Mouse (Mus musculus): ENCODE data around the gene Thrsp. TPM values are rescaled to one million over a fixed set of nuclear protein-coding genes. Genes with fewer than 3 reads are reported as not detected.
"Not testable (repeated sequence)": the region's sequence is repeated elsewhere in the genome, so short reads cannot be mapped to it uniquely, and the experiment has no call there.

Thrsp gene
- 0.37 and 0.65 TPM in 2 replicates for polyA plus RNA-seq (2016; fragmentation: Nextera tagmentation; extraction: Ambion mirVana)

DNA sequence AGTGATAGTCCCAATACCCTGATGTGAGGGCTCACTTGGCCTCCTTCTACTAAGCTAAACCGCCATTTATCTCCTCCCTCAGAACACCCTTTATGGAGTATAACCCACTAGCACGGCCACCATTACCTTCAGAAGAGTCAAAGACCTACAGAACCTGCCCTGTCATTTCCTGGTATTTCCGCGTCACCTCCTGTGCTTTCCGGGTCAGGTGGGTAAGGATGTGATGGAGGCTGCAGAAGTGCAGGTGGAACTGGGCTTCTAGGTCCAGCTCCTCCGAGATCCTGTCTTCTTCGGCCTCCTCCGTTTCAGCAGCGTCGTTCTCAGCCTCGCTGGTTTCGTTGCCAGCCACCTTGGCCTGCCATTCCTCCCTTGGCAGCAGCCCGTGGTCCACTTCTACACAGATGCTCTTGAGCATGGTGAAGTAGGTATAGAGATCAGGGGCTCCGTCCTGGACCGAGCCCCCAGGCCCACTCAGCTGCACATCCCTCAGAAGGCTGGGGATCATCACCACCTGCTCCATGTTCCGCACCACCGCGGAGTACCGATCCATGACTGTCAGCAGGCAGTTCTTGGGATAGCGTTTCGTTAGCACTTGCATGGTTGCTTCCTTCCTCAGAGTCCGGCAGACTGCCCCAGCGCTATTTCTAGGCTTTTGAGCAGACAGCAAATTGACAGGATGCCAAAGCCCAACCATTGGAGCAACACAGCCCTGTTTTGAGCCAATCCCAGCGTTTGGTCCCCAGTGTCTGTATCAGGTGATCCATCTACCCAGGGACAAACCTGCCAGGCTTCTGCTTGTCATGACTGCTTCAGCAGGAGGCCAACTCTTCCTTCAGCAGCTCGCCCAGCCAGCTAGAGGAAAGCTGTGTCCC is at the start of gene Thrsp:
TSS of gene Thrsp (minus strand) at position 825 of the 872 bp plus-strand sequence.
- WGBS: 80% methylated on average over 25 of the region's 25 CpGs
- Histone ChIP-seq H3K4me2 (replicated peaks) (no peak within 1 kb of the TSS), H3K27me3 (no peaks in the 10 kb centered on the region), H3K4me3 (no peak within 1 kb of the TSS), H3K27ac (replicated peaks) (no peak within 1 kb of the TSS), H3K36me3 (no peaks in the 10 kb centered on the region), H3K9me3 (no peaks in the 10 kb centered on the region), H3K9ac (replicated peaks) (no peak within 1 kb of the TSS), H3K4me1 (no peaks in the 10 kb centered on the region)
- ATAC-seq (ENCODE audit: low FRiP score, low read depth): no peak

GRCm38 (mm10) chr7:97455577-97455976 is 38.0 kb upstream of the Thrsp start:
- 89% methylated on average over 3 of the region's 3 CpGs for WGBS
- no peak overlapping the region for H3K27ac ChIP-seq (replicated peaks)
- no peak overlapping the region for H3K4me2 ChIP-seq (replicated peaks)
- ATAC-seq (ENCODE audit: low FRiP score, low read depth): no peak
- H3K27me3 ChIP-seq: peaks cover 10% of the 10 kb centered on the region; the same call in 1 of the 2 replicates
- no peaks in the 10 kb centered on the region for H3K9me3 ChIP-seq
- no peaks in the 10 kb centered on the region for H3K36me3 ChIP-seq
- no peak overlapping the region for H3K4me3 ChIP-seq
- H3K9ac ChIP-seq (replicated peaks): no peak overlapping the region
- peaks cover 11% of the 10 kb centered on the region; the same call in 1 of the 2 replicates for H3K4me1 ChIP-seq

DNA sequence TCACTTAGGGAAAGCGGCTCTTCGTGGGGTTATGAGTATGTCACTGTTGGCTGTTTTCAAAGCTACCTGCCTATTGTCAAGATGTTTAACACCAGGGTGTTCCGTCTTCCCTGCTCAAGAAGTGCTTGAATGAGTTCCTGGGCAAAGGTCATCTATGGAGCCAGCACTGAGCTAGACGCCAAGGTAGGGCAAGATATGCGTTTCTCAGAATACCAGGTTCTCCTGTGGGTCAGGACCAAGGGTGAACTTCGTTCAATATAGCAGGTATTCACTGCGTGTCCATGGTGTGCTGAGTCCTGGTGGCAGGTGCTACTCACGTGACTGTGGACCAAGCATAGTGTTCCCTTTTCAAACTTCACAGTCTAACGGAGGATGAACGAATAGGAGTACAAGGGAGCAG is 37.3 kb upstream of the Thrsp start:
- Histone ChIP-seq H3K4me2 (replicated peaks) (no peak overlapping the region), H3K27me3 (peaks cover 10% of the 10 kb centered on the region; the same call in 1 of the 2 replicates), H3K27ac (replicated peaks) (no peak overlapping the region), H3K9me3 (no peaks in the 10 kb centered on the region), H3K9ac (replicated peaks) (no peak overlapping the region), H3K4me3 (no peak overlapping the region), H3K4me1 (peaks cover 11% of the 10 kb centered on the region; the same call in 1 of the 2 replicates), H3K36me3 (no peaks in the 10 kb centered on the region)
- 95% methylated on average over 10 of the region's 10 CpGs for WGBS
- no peak for ATAC-seq (ENCODE audit: low FRiP score, low read depth)

DNA sequence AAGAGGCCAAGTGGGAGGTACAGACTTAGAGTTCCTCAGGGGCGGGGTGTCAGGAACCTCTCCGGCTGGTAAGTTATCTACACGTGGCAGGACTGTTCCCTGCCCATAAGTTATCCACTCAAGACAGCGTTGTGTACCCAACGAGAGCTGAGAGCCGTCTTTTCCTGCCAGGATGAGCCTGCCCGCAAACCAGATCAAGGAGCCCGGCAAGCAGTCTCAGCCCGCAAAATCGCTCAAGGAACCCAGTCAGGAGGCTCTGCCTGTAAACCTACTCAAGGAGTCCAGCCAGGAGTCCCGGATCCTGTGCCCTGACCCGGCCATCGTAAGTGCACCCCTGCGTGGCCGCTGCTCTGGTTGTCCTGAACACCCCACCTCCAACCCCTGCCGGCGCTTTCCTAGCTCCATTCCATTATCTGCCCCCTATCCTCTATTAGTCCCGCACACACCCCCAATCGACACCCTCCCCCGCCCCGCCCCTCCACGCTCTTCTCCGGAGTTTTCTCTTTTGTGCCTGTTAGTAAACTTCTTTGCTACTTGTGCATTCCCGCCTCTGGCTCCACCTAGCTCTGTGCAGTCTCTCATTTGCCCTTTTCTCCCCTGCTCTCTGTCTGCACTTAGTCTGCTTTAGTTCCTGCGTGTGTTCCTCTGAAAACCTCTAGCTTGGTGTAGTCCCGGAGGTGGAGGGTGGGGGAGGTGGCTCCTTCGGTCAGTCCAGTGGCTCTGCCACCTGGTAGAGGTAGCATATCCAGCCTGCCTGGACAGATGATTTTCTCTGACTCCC is 35.8 kb upstream of the Thrsp start:
- Histone ChIP-seq H3K36me3 (no peaks in the 10 kb centered on the region), H3K4me3 (peak overlapping the region; percentile 35), H3K9ac (replicated peaks) (peak overlapping the region; percentile 29), H3K27me3 (peaks cover 10% of the 10 kb centered on the region; the same call in 1 of the 2 replicates), H3K4me2 (replicated peaks) (peak overlapping the region; percentile 59), H3K9me3 (no peaks in the 10 kb centered on the region), H3K27ac (replicated peaks) (no peak overlapping the region), H3K4me1 (peaks cover 11% of the 10 kb centered on the region; the same call in 1 of the 2 replicates)
- ATAC-seq (ENCODE audit: low FRiP score, low read depth): no peak
- 12% methylated on average over 27 of the region's 27 CpGs for WGBS

GRCm38 (mm10) chr7:97452196-97452595 is 34.7 kb upstream of the Thrsp start:
- Histone ChIP-seq H3K4me2 (replicated peaks) (no peak overlapping the region), H3K36me3 (no peaks in the 10 kb centered on the region), H3K9me3 (no peaks in the 10 kb centered on the region), H3K4me3 (no peak overlapping the region), H3K4me1 (peaks cover 11% of the 10 kb centered on the region; the same call in 1 of the 2 replicates), H3K27me3 (peaks cover 10% of the 10 kb centered on the region; the same call in 1 of the 2 replicates), H3K9ac (replicated peaks) (no peak overlapping the region), H3K27ac (replicated peaks) (no peak overlapping the region)
- 69% methylated on average over 6 of the region's 6 CpGs for WGBS
- ATAC-seq (ENCODE audit: low FRiP score, low read depth): no peak

GRCm38 (mm10) chr7:97451023-97451422 is 33.5 kb upstream of the Thrsp start, which contains the start of gene Kctd14:
Gene Kctd14, plus strand, starts transcription at chr7:97451323.
- H3K4me3 ChIP-seq; H3K36me3 ChIP-seq; ATAC-seq (ENCODE audit: low FRiP score, low read depth); H3K27ac ChIP-seq (replicated peaks); H3K27me3 ChIP-seq; H3K9me3 ChIP-seq; H3K9ac ChIP-seq (replicated peaks); H3K4me2 ChIP-seq (replicated peaks): not testable (repeated sequence)
- WGBS: 82% methylated on average over 2 of the region's 2 CpGs
- H3K4me1 ChIP-seq: peaks cover 20% of the 10 kb centered on the region; the same call in 1 of the 2 replicates

DNA sequence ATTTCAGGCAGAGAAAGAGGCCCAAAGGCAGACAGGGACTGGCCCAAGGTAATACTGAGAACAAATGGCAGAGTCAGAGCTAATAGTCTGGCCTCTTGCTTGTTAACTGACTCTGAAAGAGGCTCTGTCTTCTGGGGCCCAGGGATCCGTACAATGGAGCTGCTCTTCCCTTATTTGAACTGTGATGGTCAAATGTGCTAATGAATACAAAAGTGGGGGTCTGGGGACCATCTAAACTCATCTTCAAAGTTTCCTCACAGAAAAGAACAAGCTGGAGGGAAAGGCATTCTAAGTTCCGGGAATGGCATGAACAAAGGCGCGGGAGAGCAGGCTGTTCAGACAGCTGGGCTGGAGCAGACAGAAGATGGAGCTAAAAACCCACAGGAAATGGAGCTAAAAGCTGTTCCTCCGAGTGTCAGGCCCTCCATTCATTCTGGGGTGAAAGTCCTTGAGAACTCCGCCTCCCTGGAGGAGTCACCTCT is 29.6 kb upstream of the Thrsp start:
- peak; percentile 70 for ATAC-seq (ENCODE audit: low FRiP score, low read depth)
- Histone ChIP-seq H3K4me3 (no peak overlapping the region), H3K9me3 (no peaks in the 10 kb centered on the region), H3K27ac (replicated peaks) (peak overlapping the region; percentile 74), H3K27me3 (no peaks in the 10 kb centered on the region), H3K4me2 (replicated peaks) (no peak overlapping the region), H3K4me1 (0 out of 2 replicates have a peak, but pooled peaks cover 10% of the 10 kb centered on the region), H3K9ac (replicated peaks) (no peak overlapping the region), H3K36me3 (no peaks in the 10 kb centered on the region)
- WGBS: 55% methylated on average over 6 of the region's 6 CpGs

DNA sequence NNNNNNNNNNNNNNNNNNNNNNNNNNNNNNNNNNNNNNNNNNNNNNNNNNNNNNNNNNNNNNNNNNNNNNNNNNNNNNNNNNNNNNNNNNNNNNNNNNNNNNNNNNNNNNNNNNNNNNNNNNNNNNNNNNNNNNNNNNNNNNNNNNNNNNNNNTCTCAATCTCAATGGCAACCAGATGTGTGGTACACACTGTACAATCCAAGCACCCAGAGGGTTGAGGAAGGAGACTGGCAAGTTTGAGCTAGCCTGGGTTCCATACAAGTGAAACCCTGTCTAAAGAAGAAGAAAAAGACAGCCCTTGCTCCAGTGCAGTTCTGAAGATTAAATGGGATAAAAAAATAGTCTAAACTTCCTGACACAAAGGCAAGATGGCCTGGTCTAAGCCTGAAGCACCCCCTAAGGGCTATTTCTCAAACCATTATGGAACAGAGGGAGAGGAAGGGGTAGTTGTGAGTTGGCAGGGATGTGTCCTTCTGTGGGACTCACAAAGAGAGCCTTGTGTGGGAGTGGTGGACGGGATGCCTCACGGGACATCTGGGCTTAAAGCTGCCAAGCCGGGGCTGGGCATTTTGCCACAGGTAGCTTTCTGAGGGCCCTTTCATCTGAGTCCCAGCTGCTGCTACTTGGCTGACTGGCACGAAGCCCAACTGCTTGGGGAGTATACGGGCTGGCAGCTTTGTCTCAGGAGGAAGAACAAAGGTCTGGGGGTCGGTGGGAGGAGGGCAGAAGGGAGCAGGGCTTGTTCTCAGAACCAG is 28.8 kb upstream of the Thrsp start:
- no peaks in the 10 kb centered on the region for H3K36me3 ChIP-seq
- H3K4me2 ChIP-seq (replicated peaks): no peak overlapping the region
- H3K27ac ChIP-seq (replicated peaks): peak overlapping the region; percentile 74
- no peak overlapping the region for H3K9ac ChIP-seq (replicated peaks)
- no peaks in the 10 kb centered on the region for H3K27me3 ChIP-seq
- 0 out of 2 replicates have a peak, but pooled peaks cover 10% of the 10 kb centered on the region for H3K4me1 ChIP-seq
- peaks cover 3% of the 10 kb centered on the region; the same call in 1 of the 2 replicates for H3K9me3 ChIP-seq
- no peak overlapping the region for H3K4me3 ChIP-seq
- ATAC-seq (ENCODE audit: low FRiP score, low read depth): peak; percentile 90
- 35% methylated on average over 6 of the region's 6 CpGs for WGBS

DNA sequence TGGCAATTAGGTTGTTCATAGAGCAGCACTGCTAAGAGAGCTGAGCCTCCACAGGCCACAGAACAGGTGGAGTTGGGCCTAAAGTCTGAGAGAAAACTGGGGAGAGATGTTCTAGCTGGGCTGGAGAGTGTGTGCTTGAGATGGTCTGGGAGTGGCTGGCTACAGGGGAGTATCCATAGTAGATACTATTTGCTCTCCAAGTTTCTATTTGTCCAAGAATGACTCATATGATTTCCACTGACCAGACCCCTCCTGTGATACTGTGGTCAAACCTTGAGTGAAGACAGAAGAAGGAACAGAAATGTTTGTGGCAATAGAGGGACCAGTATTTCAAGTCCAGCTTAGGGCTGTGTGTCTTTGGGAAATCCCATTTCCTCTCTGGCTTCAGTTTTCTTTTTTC is 21.5 kb upstream of the Thrsp start:
- no peaks in the 10 kb centered on the region for H3K27me3 ChIP-seq
- H3K4me1 ChIP-seq: no peaks in the 10 kb centered on the region
- peaks cover 5% of the 10 kb centered on the region; the same call in 1 of the 2 replicates for H3K9me3 ChIP-seq
- H3K9ac ChIP-seq (replicated peaks): no peak overlapping the region
- ATAC-seq (ENCODE audit: low FRiP score, low read depth): no peak
- H3K27ac ChIP-seq (replicated peaks): no peak overlapping the region
- H3K4me2 ChIP-seq (replicated peaks): no peak overlapping the region
- H3K4me3 ChIP-seq: no peak overlapping the region
- H3K36me3 ChIP-seq: no peaks in the 10 kb centered on the region

- no peak overlapping the region for H3K4me2 ChIP-seq (replicated peaks)
- ATAC-seq (ENCODE audit: low FRiP score, low read depth): no peak
- WGBS: 87% methylated on average over 10 of the region's 10 CpGs
- H3K36me3 ChIP-seq: no peaks in the 10 kb centered on the region
- H3K4me1 ChIP-seq: peaks cover 14% of the 10 kb centered on the region
- no peak overlapping the region for H3K9ac ChIP-seq (replicated peaks)
- H3K27me3 ChIP-seq: no peaks in the 10 kb centered on the region
- H3K27ac ChIP-seq (replicated peaks): no peak overlapping the region
- no peak overlapping the region for H3K4me3 ChIP-seq
- H3K9me3 ChIP-seq: no peaks in the 10 kb centered on the region
Observed at GRCm38 (mm10) chr7:97434517-97434916, 17.0 kb upstream of the Thrsp start.

GRCm38 (mm10) chr7:97433517-97433916 is 16.0 kb upstream of the Thrsp start:
- not testable (repeated sequence) for H3K9me3 ChIP-seq; H3K27ac ChIP-seq (replicated peaks); H3K4me2 ChIP-seq (replicated peaks); H3K27me3 ChIP-seq; H3K9ac ChIP-seq (replicated peaks); H3K4me3 ChIP-seq; ATAC-seq (ENCODE audit: low FRiP score, low read depth); H3K36me3 ChIP-seq
- peaks cover 19% of the 10 kb centered on the region for H3K4me1 ChIP-seq
- 87% methylated on average over 3 of the region's 3 CpGs for WGBS

Measured in midbrain, embryonic 12.5 days (tissue).